Mouse (Mus musculus) embryonic facial prominence, embryonic 14.5 days (tissue): Measurements from ENCODE around the gene Pank2. TPM values are rescaled to one million over a fixed set of nuclear protein-coding genes. Genes with fewer than 3 reads are reported as not detected.
A peak's percentile ranks its signal among the peaks of the same experiment; 100 is the strongest.

Experiments used
- ATAC-seq: fragments of 200-750 bp; cut with Nextera tagmentation; 2 replicates; pipeline ENCODE4 v1.8.0; 2017; ENCODE audit warnings: low read depth, moderate number of reproducible peaks, moderate TSS enrichment
- DNase-seq: peaks from one replicate; pipeline ENCODE4 v3.0.0-alpha.2; 2015; ENCODE audit warnings: low spot score
- H3K27ac ChIP-seq: fragments of 300-500 bp; sonication (generic); replicated peaks from 2 replicates; pipeline ENCODE4 v1.5.1; 2014; ENCODE audit warnings: low read depth, mild to moderate bottlenecking, low read length, moderate library complexity
- H3K27me3 ChIP-seq: fragments of 300-500 bp; sonication (generic); replicated peaks from 2 replicates; pipeline ENCODE4 v1.6.1; 2014; ENCODE audit warnings: low read length; ENCODE audit not compliant: control insufficient read depth, insufficient read depth
- H3K36me3 ChIP-seq: fragments of 300-500 bp; sonication (generic); 2 replicates; pipeline ENCODE4 v1.6.1; 2014; ENCODE audit warnings: low read length, mixed read lengths; ENCODE audit not compliant: control insufficient read depth, insufficient read depth
- H3K4me1 ChIP-seq: fragments of 300-500 bp; sonication (generic); 2 replicates; pipeline ENCODE4 v1.6.1; 2014; ENCODE audit warnings: antibody characterized with exemption, low read length; ENCODE audit not compliant: control insufficient read depth, insufficient read depth
- H3K4me2 ChIP-seq: fragments of 300-500 bp; sonication (generic); 2 replicates; pipeline ENCODE4 v1.6.1; 2014; ENCODE audit warnings: low read depth, mild to moderate bottlenecking, low read length, moderate library complexity, mixed read lengths
- H3K4me3 ChIP-seq: fragments of 300-500 bp; sonication (generic); 2 replicates; pipeline ENCODE4 v1.5.1; 2014; ENCODE audit warnings: low read depth, mild to moderate bottlenecking, low read length
- H3K9ac ChIP-seq: fragments of 300-500 bp; sonication (generic); 2 replicates; pipeline ENCODE4 v1.6.1; 2014; ENCODE audit warnings: low read depth, mild to moderate bottlenecking, low read length, moderate library complexity, mixed read lengths
- H3K9me3 ChIP-seq: fragments of 300-500 bp; sonication (generic); 2 replicates; pipeline ENCODE4 v1.6.1; 2016; ENCODE audit warnings: low read length; ENCODE audit not compliant: control insufficient read depth
- WGBS: fragments of 180-500 bp; shearing (Covaris S2); extraction: QIAGEN DNeasy Blood & Tissue Kit; methylation state at CpG from one replicate; pipeline ENCODE4 v1.1.7; 2014; 5-methylcytosine and 5-hydroxymethylcytosine counted together
- polyA plus RNA-seq: library from polyadenylated mRNA; unstranded; fragments of >200 nt; fragmentation: Nextera tagmentation; extraction: Ambion mirVana; gene quantifications from 2 replicates; pipeline ENCODE4 v1.2.1, GENCODE M21; 2014

Pank2 gene
- polyA plus RNA-seq, 1 experiment from 2014 or later = 36.0 TPM

GRCm38 (mm10) chr2:131253681-131254328 lies 8.5 kb upstream of the Pank2 start:
- H3K9ac ChIP-seq = no peak overlapping the region
- WGBS = 20% methylated on average over 7 of the region's 7 CpGs
- no peaks in the 10 kb centered on the region for H3K36me3 ChIP-seq
- ATAC-seq (peak; percentile 83), DNase-seq (peak; percentile 77)
- H3K4me3 ChIP-seq = no peak overlapping the region
- H3K27ac ChIP-seq = peak overlapping the region; percentile 2; the same call in 1 of the 2 replicates
- no peaks in the 10 kb centered on the region for H3K4me1 ChIP-seq
- no peaks in the 10 kb centered on the region for H3K27me3 ChIP-seq
- no peak overlapping the region for H3K4me2 ChIP-seq
- H3K9me3 ChIP-seq = no peaks in the 10 kb centered on the region

- H3K4me1 ChIP-seq = no peaks in the 10 kb centered on the region
- H3K4me3 ChIP-seq = no peak overlapping the region
- H3K9ac ChIP-seq = no peak overlapping the region
- WGBS = 49% methylated on average over 2 of the region's 2 CpGs
- H3K27me3 ChIP-seq = no peaks in the 10 kb centered on the region
- H3K36me3 ChIP-seq = no peaks in the 10 kb centered on the region
- no peak overlapping the region for H3K4me2 ChIP-seq
- DNase-seq (peak; percentile 57), ATAC-seq (no peak)
- H3K27ac ChIP-seq = peak overlapping the region; percentile 2; the same call in 1 of the 2 replicates
- H3K9me3 ChIP-seq = no peaks in the 10 kb centered on the region
These were observed 8.0 kb upstream of the Pank2 start for GRCm38 (mm10) chr2:131254329-131254713.

DNA sequence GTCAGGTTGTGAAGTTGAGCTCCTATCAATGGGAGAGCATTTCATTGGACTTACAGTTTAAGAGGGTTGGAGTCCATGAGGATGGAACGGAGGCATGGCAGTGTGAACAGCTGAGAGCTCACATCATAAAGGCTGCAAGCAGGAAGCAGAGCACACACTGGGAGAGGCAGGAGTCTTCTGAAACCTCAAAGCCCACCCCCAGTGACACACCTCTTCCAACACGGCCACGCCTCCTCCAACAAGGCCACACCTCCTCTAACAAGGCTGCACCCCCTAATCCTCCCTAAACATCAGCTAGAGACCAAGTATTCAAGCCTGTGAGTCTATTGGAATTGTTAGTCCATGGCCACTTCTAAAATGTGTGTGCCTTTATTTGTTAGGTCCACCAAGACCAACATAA lies 6.6 kb upstream of the Pank2 start:
- Histone ChIP-seq H3K36me3 (no peaks in the 10 kb centered on the region), H3K27me3 (no peaks in the 10 kb centered on the region), H3K9ac (no peak overlapping the region), H3K4me3 (no peak overlapping the region), H3K4me1 (no peaks in the 10 kb centered on the region), H3K27ac (no peak overlapping the region), H3K9me3 (no peaks in the 10 kb centered on the region), H3K4me2 (no peak overlapping the region)
- WGBS = 59% methylated on average over 3 of the region's 3 CpGs
- DNase-seq = no peak
- no peak for ATAC-seq

DNA sequence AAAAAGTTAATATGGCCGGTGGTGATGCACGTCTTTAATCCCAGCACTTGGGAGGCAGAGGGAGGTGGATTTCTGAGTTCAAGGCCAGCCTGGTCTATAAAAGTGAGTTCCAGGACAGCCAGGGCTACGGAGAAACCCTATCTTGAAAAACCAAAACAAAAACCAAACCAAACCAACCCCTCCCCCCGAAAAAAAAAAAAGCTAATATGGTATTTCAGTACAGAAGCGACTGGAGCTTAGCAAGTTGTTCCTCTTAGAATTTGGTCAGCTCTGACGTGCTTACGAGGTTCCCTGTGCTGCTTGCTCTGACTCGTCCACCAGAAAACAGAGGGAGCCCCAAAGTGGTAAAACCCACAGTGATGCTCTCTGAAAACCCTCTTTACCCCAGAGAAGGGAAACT lies 3.6 kb upstream of the Pank2 start:
- DNase-seq (no peak), ATAC-seq (no peak)
- Histone ChIP-seq H3K27me3 (no peaks in the 10 kb centered on the region), H3K4me2 (no peak overlapping the region), H3K9me3 (no peaks in the 10 kb centered on the region), H3K36me3 (no peaks in the 10 kb centered on the region), H3K4me1 (peaks cover 6% of the 10 kb centered on the region), H3K4me3 (no peak overlapping the region), H3K9ac (no peak overlapping the region), H3K27ac (no peak overlapping the region)
- 78% methylated on average over 8 of the region's 8 CpGs for WGBS

- no peaks in the 10 kb centered on the region for H3K36me3 ChIP-seq
- no peak overlapping the region for H3K4me2 ChIP-seq
- peaks cover 22% of the 10 kb centered on the region for H3K4me1 ChIP-seq
- ATAC-seq (no peak), DNase-seq (no peak)
- H3K9me3 ChIP-seq = no peaks in the 10 kb centered on the region
- H3K4me3 ChIP-seq = no peak overlapping the region
- H3K27me3 ChIP-seq = no peaks in the 10 kb centered on the region
- 62% methylated on average over 9 of the region's 9 CpGs for WGBS
- H3K27ac ChIP-seq = no peak overlapping the region
- H3K9ac ChIP-seq = no peak overlapping the region
These were observed 1.6 kb upstream of the Pank2 start for GRCm38 (mm10) chr2:131260544-131261307.

- ATAC-seq (peak; percentile 76), DNase-seq (peak; percentile 80)
- Histone ChIP-seq H3K9ac (peak overlapping the region; percentile 97), H3K4me3 (peak overlapping the region; percentile 89), H3K27ac (peak overlapping the region; percentile 100), H3K9me3 (no peaks in the 10 kb centered on the region), H3K4me1 (peaks cover 22% of the 10 kb centered on the region), H3K27me3 (no peaks in the 10 kb centered on the region), H3K36me3 (no peaks in the 10 kb centered on the region), H3K4me2 (peak overlapping the region; percentile 49)
- 2% methylated on average over 10 of the region's 10 CpGs for WGBS
These were observed 648 bp upstream of the Pank2 start for GRCm38 (mm10) chr2:131261481-131262212.

DNA sequence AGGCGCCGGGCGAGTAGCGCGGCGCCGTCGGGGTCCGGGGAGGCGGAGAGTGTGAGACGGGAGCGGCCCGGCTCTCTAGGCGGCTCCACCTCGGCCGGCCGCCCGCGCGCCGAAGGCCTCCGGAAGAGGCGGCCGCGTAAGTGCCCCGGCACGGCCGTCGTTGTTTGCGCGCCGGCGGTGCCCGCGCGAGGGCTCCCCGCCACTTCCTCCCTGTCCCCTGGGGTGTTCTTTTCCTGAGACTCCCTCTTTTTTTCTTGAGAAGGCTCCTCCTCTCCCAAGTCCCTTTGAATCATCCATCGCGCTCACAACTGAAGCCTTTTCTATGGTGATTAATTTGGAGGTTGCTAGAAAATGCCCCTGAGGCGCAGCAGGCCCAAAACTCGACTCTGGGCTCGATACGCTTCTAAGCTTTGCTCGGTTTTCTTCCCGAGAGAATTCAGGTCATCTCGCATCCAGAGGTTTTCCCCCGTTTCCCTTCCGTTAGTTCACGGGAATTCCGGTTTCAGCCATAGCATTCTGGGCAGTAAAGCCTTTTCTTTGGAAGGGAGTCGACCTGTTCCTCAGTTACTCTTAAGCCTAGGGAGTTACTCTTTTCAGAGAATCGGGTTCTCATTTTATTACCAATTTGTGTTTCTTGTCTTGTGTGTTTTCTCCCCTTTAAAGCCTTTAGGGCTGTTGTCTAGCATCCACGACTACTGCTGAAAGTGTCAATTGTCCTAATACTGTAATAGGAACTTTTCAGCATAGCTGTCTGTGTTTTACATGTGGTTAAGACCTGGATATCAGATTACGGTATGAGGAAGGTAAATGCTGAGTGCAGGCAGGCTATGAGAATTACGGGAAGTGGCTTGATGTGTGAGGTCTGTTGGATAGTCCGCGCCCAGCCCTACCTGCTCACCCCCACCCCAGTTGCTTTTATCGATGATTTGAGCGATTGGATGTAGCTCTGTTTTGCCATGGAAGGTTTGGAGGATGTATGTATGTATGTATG lies 680 bp downstream of the Pank2 start:
- DNase-seq = peak; percentile 81
- no peaks in the 10 kb centered on the region for H3K27me3 ChIP-seq
- H3K4me3 ChIP-seq = peak overlapping the region; percentile 89
- H3K9me3 ChIP-seq = no peaks in the 10 kb centered on the region
- under 1% methylated on average over 37 of the region's 59 CpGs for WGBS
- peak overlapping the region; percentile 76 for H3K4me2 ChIP-seq
- peak; percentile 81 for ATAC-seq
- H3K4me1 ChIP-seq = peaks cover 22% of the 10 kb centered on the region
- H3K9ac ChIP-seq = peak overlapping the region; percentile 97
- no peaks in the 10 kb centered on the region for H3K36me3 ChIP-seq
- peak overlapping the region; percentile 100 for H3K27ac ChIP-seq

- Histone ChIP-seq H3K4me1 (peaks cover 22% of the 10 kb centered on the region), H3K9ac (peak overlapping the region; percentile 97; the same call in 1 of the 2 replicates), H3K4me2 (peak overlapping the region; percentile 76), H3K4me3 (peak overlapping the region; percentile 89), H3K27ac (no peak overlapping the region), H3K27me3 (no peaks in the 10 kb centered on the region), H3K36me3 (no peaks in the 10 kb centered on the region), H3K9me3 (no peaks in the 10 kb centered on the region)
- ATAC-seq = no peak
- WGBS = 72% methylated on average over 6 of the region's 6 CpGs
- DNase-seq = no peak
These were observed 1.7 kb downstream of the Pank2 start for GRCm38 (mm10) chr2:131264027-131264426.
